Mouse (Mus musculus): ENCODE measurements around the gene Olfr1153. TPM values are rescaled to one million over a fixed set of nuclear protein-coding genes. Genes with fewer than 3 reads are reported as not detected.

The Olfr1153 gene
- polyA plus RNA-seq (2014; fragmentation: Nextera tagmentation; extraction: Ambion mirVana) = not detected in 2 replicates

- Histone ChIP-seq H3K9ac (ENCODE audit: low read length) (no peak within 1 kb of the TSS), H3K4me1 (replicated peaks; ENCODE audit: control insufficient read depth, insufficient read depth, low read length) (no peaks in the 10 kb centered on the region), H3K27ac (ENCODE audit: low read depth) (no peak within 1 kb of the TSS), H3K36me3 (ENCODE audit: control insufficient read depth, insufficient read depth, low read length) (no peaks in the 10 kb centered on the region), H3K9me3 (ENCODE audit: control insufficient read depth, low read length) (no peaks in the 10 kb centered on the region), H3K4me2 (ENCODE audit: low read length) (no peak within 1 kb of the TSS), H3K4me3 (ENCODE audit: low read depth, low read length) (no peak within 1 kb of the TSS), H3K27me3 (replicated peaks; ENCODE audit: control insufficient read depth, insufficient read depth, low read length) (no peaks in the 10 kb centered on the region)
- no peak for DNase-seq (ENCODE audit: low spot score)
- ATAC-seq (replicated peaks; ENCODE audit: low FRiP score, low TSS enrichment, low read depth) = no peak
- 76% methylated on average over 1 of the region's 1 CpGs for WGBS
Observed at GRCm38 (mm10) chr2:87894662-87895061, at the start of gene Olfr1153. Gene Olfr1153, plus strand, starts transcription at chr2:87894962.

GRCm38 (mm10) chr2:87855562-87855961 lies 39.2 kb upstream of the Olfr1153 start, which contains the start of gene Olfr1151:
Gene Olfr1151, plus strand, starts transcription at chr2:87855862.
- H3K4me2 ChIP-seq (ENCODE audit: low read length) = no peak within 1 kb of the TSS
- H3K4me1 ChIP-seq (replicated peaks; ENCODE audit: control insufficient read depth, insufficient read depth, low read length) = no peaks in the 10 kb centered on the region
- H3K9ac ChIP-seq (ENCODE audit: low read length) = no peak within 1 kb of the TSS
- WGBS = 95% methylated on average over 1 of the region's 1 CpGs
- H3K4me3 ChIP-seq (ENCODE audit: low read depth, low read length) = no peak within 1 kb of the TSS
- ATAC-seq (replicated peaks; ENCODE audit: low FRiP score, low TSS enrichment, low read depth) = no peak
- H3K36me3 ChIP-seq (ENCODE audit: control insufficient read depth, insufficient read depth, low read length) = no peaks in the 10 kb centered on the region
- no peaks in the 10 kb centered on the region for H3K9me3 ChIP-seq (ENCODE audit: control insufficient read depth, low read length)
- no peaks in the 10 kb centered on the region for H3K27me3 ChIP-seq (replicated peaks; ENCODE audit: control insufficient read depth, insufficient read depth, low read length)
- no peak for DNase-seq (ENCODE audit: low spot score)
- no peak within 1 kb of the TSS for H3K27ac ChIP-seq (ENCODE audit: low read depth)

GRCm38 (mm10) chr2:87866192-87866591 lies 28.6 kb upstream of the Olfr1153 start, which contains the start of gene Olfr1152:
Gene Olfr1152, plus strand, starts transcription at chr2:87866492.
- Histone ChIP-seq H3K9me3 (ENCODE audit: control insufficient read depth, low read length) (no peaks in the 10 kb centered on the region), H3K36me3 (ENCODE audit: control insufficient read depth, insufficient read depth, low read length) (no peaks in the 10 kb centered on the region), H3K4me2 (ENCODE audit: low read length) (no peak within 1 kb of the TSS), H3K4me3 (ENCODE audit: low read depth, low read length) (no peak within 1 kb of the TSS), H3K4me1 (replicated peaks; ENCODE audit: control insufficient read depth, insufficient read depth, low read length) (no peaks in the 10 kb centered on the region), H3K9ac (ENCODE audit: low read length) (no peak within 1 kb of the TSS), H3K27ac (ENCODE audit: low read depth) (no peak within 1 kb of the TSS), H3K27me3 (replicated peaks; ENCODE audit: control insufficient read depth, insufficient read depth, low read length) (no peaks in the 10 kb centered on the region)
- no peak for DNase-seq (ENCODE audit: low spot score)
- no peak for ATAC-seq (replicated peaks; ENCODE audit: low FRiP score, low TSS enrichment, low read depth)

- Histone ChIP-seq H3K27me3 (replicated peaks; ENCODE audit: control insufficient read depth, insufficient read depth, low read length) (no peaks in the 10 kb centered on the region), H3K4me1 (replicated peaks; ENCODE audit: control insufficient read depth, insufficient read depth, low read length) (no peaks in the 10 kb centered on the region), H3K9me3 (ENCODE audit: control insufficient read depth, low read length) (no peaks in the 10 kb centered on the region), H3K4me2 (ENCODE audit: low read length) (no peak within 1 kb of the TSS), H3K27ac (ENCODE audit: low read depth) (no peak within 1 kb of the TSS), H3K4me3 (ENCODE audit: low read depth, low read length) (no peak within 1 kb of the TSS), H3K36me3 (ENCODE audit: control insufficient read depth, insufficient read depth, low read length) (no peaks in the 10 kb centered on the region), H3K9ac (ENCODE audit: low read length) (no peak within 1 kb of the TSS)
- DNase-seq (ENCODE audit: low spot score) (no peak), ATAC-seq (replicated peaks; ENCODE audit: low FRiP score, low TSS enrichment, low read depth) (no peak)
- 92% methylated on average over 1 of the region's 1 CpGs for WGBS
Observed at GRCm38 (mm10) chr2:87905066-87905465, 10.3 kb downstream of the Olfr1153 start, which contains the start of gene Olfr1154. Gene Olfr1154, minus strand, starts transcription at chr2:87905166.

- ATAC-seq (replicated peaks; ENCODE audit: low FRiP score, low TSS enrichment, low read depth) (no peak), DNase-seq (ENCODE audit: low spot score) (no peak)
- Histone ChIP-seq H3K4me1 (replicated peaks; ENCODE audit: control insufficient read depth, insufficient read depth, low read length) (no peaks in the 10 kb centered on the region), H3K36me3 (ENCODE audit: control insufficient read depth, insufficient read depth, low read length) (no peaks in the 10 kb centered on the region), H3K9me3 (ENCODE audit: control insufficient read depth, low read length) (no peaks in the 10 kb centered on the region), H3K9ac (ENCODE audit: low read length) (no peak within 1 kb of the TSS), H3K4me3 (ENCODE audit: low read depth, low read length) (no peak within 1 kb of the TSS), H3K27me3 (replicated peaks; ENCODE audit: control insufficient read depth, insufficient read depth, low read length) (no peaks in the 10 kb centered on the region), H3K27ac (ENCODE audit: low read depth) (no peak within 1 kb of the TSS), H3K4me2 (ENCODE audit: low read length) (no peak within 1 kb of the TSS)
- 89% methylated on average over 1 of the region's 1 CpGs for WGBS
Observed at GRCm38 (mm10) chr2:87945037-87945436, 50.3 kb downstream of the Olfr1153 start, which contains the start of gene Olfr1155. Gene Olfr1155, minus strand, starts transcription at chr2:87945137.

Other genes starting within 250 kb of the Olfr1153 start
- not detected in 2 replicates for gene Olfr1133, start 247.6 kb upstream of the Olfr1153 start, polyA plus RNA-seq (2014; fragmentation: Nextera tagmentation; extraction: Ambion mirVana)
- gene Olfr1134, start 236.5 kb upstream of the Olfr1153 start, polyA plus RNA-seq (2014; fragmentation: Nextera tagmentation; extraction: Ambion mirVana) = not detected in 2 replicates
- gene Olfr1135, start 221.3 kb upstream of the Olfr1153 start, polyA plus RNA-seq (2014; fragmentation: Nextera tagmentation; extraction: Ambion mirVana) = not detected in 2 replicates
- gene Olfr1136, start 201.0 kb upstream of the Olfr1153 start, polyA plus RNA-seq (2014; fragmentation: Nextera tagmentation; extraction: Ambion mirVana) = not detected in 2 replicates
- not detected in 2 replicates for gene Olfr1137, start 181.8 kb upstream of the Olfr1153 start, polyA plus RNA-seq (2014; fragmentation: Nextera tagmentation; extraction: Ambion mirVana)
- not detected in 2 replicates for gene Olfr1138, start 155.0 kb upstream of the Olfr1153 start, polyA plus RNA-seq (2014; fragmentation: Nextera tagmentation; extraction: Ambion mirVana)
- not detected in 2 replicates for gene Olfr1140, start 151.2 kb upstream of the Olfr1153 start, polyA plus RNA-seq (2014; fragmentation: Nextera tagmentation; extraction: Ambion mirVana)
- gene Olfr1141, start 141.0 kb upstream of the Olfr1153 start, polyA plus RNA-seq (2014; fragmentation: Nextera tagmentation; extraction: Ambion mirVana) = not detected in 2 replicates
- not detected in 2 replicates for gene Olfr152, start 115.5 kb upstream of the Olfr1153 start, polyA plus RNA-seq (2014; fragmentation: Nextera tagmentation; extraction: Ambion mirVana)
- not detected in 2 replicates for gene Olfr1143, start 94.4 kb upstream of the Olfr1153 start, polyA plus RNA-seq (2014; fragmentation: Nextera tagmentation; extraction: Ambion mirVana)
- gene Olfr1145, start 85.1 kb upstream of the Olfr1153 start, polyA plus RNA-seq (2014; fragmentation: Nextera tagmentation; extraction: Ambion mirVana) = not detected in 2 replicates
- not detected in 2 replicates for gene Olfr1148, start 64.4 kb upstream of the Olfr1153 start, polyA plus RNA-seq (2014; fragmentation: Nextera tagmentation; extraction: Ambion mirVana)
- not detected in 2 replicates for gene Olfr1150-ps1, start 51.0 kb upstream of the Olfr1153 start, polyA plus RNA-seq (2014; fragmentation: Nextera tagmentation; extraction: Ambion mirVana)
- not detected in 2 replicates for gene Olfr1151, start 39.1 kb upstream of the Olfr1153 start, polyA plus RNA-seq (2014; fragmentation: Nextera tagmentation; extraction: Ambion mirVana)
- not detected in 2 replicates for gene Olfr1152, start 28.5 kb upstream of the Olfr1153 start, polyA plus RNA-seq (2014; fragmentation: Nextera tagmentation; extraction: Ambion mirVana)
- gene Olfr1154, start 10.2 kb downstream of the Olfr1153 start, polyA plus RNA-seq (2014; fragmentation: Nextera tagmentation; extraction: Ambion mirVana) = not detected in 2 replicates
- not detected in 2 replicates for gene Olfr1155, start 50.2 kb downstream of the Olfr1153 start, polyA plus RNA-seq (2014; fragmentation: Nextera tagmentation; extraction: Ambion mirVana)
- gene Olfr1156, start 58.1 kb downstream of the Olfr1153 start, polyA plus RNA-seq (2014; fragmentation: Nextera tagmentation; extraction: Ambion mirVana) = not detected in 2 replicates
- gene Olfr1157, start 73.3 kb downstream of the Olfr1153 start, polyA plus RNA-seq (2014; fragmentation: Nextera tagmentation; extraction: Ambion mirVana) = not detected in 2 replicates
- not detected in 2 replicates for gene Olfr74, start 79.7 kb downstream of the Olfr1153 start, polyA plus RNA-seq (2014; fragmentation: Nextera tagmentation; extraction: Ambion mirVana)
- gene Olfr1158, start 95.2 kb downstream of the Olfr1153 start, polyA plus RNA-seq (2014; fragmentation: Nextera tagmentation; extraction: Ambion mirVana) = not detected in 2 replicates
- not detected in 2 replicates for gene Olfr1160, start 113.3 kb downstream of the Olfr1153 start, polyA plus RNA-seq (2014; fragmentation: Nextera tagmentation; extraction: Ambion mirVana)
- not detected in 2 replicates for gene Olfr1161, start 127.8 kb downstream of the Olfr1153 start, polyA plus RNA-seq (2014; fragmentation: Nextera tagmentation; extraction: Ambion mirVana)
- gene Olfr73, start 142.7 kb downstream of the Olfr1153 start, polyA plus RNA-seq (2014; fragmentation: Nextera tagmentation; extraction: Ambion mirVana) = not detected in 2 replicates
- not detected in 2 replicates for gene Olfr1162, start 156.2 kb downstream of the Olfr1153 start, polyA plus RNA-seq (2014; fragmentation: Nextera tagmentation; extraction: Ambion mirVana)
- not detected in 2 replicates for gene Olfr1163, start 176.9 kb downstream of the Olfr1153 start, polyA plus RNA-seq (2014; fragmentation: Nextera tagmentation; extraction: Ambion mirVana)
- gene Olfr1164, start 199.0 kb downstream of the Olfr1153 start, polyA plus RNA-seq (2014; fragmentation: Nextera tagmentation; extraction: Ambion mirVana) = not detected in 2 replicates
- gene Olfr1166, start 233.3 kb downstream of the Olfr1153 start, polyA plus RNA-seq (2014; fragmentation: Nextera tagmentation; extraction: Ambion mirVana) = not detected in 2 replicates